Mouse (Mus musculus) adrenal gland, adult (tissue): ENCODE measurements around the gene Rhoa.
"Not testable (repeated sequence)": the region's sequence is repeated elsewhere in the genome, so short reads cannot be mapped to it uniquely, and the experiment has no call there.

ENCODE experiments used
- DNase-seq, 2 experiments: peaks; one replicate each; pipeline ENCODE4 v3.0.0; 2022 to 2023; ENCODE audit warnings: low spot score in 1 of 2; ENCODE audit not compliant: inconsistent age in 2 of 2

Rhoa gene

DNA sequence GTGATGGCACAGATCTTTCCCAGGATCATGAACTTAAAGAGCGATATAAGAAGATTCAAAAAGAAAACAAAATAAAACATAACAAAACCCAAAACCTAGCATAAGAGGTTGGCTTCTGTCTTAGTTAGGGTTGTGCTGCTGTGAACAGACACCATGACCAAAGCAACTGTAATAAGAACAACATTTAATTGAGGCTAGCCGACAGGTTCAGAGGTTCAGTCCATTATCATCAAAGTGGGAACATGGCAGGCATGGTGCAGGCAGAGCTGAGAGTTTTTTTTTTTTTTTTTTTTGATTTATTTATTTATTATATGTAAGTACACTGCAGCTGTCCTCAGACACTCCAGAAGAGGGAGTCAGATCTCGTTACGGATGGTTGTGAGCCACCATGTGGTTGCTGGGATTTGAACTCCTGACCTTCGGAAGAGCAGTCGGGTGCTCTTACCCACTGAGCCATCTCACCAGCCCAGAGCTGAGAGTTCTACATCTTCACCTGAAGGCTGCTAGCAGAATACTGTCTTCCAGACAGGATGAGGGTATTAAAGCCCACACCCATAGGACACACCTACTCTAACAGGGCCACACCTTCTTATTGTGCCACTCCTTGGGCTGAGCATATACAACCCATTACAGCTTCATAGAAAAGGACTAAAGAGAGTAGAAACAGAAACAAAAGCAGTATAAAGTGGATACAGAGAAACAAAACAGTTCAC is 18.2 kb upstream of the Rhoa start:
- not testable (repeated sequence) for DNase-seq

DNA sequence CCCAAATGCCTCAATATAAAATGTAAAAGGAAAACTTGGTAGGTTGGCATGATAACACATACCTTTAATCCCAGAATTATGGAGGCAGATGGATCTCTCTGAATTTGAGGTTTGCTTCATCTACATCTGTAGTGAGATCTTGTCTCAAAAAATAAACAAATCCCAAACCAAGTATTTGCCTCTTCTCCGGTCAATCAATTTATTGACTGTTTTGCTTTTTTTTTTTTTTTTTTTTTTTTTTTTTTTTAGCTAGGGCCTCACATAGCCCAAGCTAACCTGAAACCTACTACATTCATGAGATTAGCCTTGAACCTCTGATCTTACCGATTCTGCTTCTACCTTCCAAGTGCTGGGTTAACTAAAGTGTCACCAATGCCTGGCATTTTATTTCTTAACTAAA is 16.6 kb upstream of the Rhoa start:
- DNase-seq: no peak

DNA sequence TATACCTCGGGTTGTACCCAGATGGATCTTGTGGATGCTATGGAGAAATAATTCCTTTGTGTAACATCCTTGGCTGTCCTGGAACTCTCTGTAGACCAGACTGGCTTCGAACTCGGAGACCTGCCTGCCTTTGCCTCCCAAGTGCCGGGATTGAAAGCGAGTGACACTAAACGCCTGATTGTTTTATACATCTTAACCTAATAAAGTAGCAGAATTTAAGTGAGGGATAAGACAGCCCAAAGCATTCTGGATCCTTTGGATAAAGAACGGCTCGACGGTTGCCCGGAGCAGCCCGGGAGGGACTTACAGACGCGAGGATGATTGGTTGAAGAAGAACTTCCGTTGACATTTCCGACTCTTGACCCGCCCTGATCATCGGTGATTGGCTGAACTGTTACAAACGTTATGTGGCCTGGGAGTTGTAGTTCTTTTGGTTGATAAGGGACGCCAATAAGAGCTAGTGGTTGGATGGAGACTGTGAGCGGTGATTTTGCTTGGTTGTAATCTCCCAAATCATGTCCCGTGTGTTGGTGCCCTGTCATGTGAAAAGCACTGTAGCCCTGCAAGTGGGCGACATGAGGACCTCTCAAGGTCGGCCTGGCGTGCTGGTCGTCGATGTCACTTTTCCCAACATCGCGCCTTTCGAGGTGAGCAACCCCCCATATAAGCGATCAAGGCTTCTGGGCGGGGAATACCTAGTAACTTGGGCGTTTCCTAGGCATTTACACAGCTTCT is 15.7 kb upstream of the Rhoa start, which contains the start of gene Nicn1:
Gene Nicn1, plus strand, starts transcription at position 414 of the 735 bp plus-strand sequence.
- DNase-seq: peak; percentile 92 to 97

DNA sequence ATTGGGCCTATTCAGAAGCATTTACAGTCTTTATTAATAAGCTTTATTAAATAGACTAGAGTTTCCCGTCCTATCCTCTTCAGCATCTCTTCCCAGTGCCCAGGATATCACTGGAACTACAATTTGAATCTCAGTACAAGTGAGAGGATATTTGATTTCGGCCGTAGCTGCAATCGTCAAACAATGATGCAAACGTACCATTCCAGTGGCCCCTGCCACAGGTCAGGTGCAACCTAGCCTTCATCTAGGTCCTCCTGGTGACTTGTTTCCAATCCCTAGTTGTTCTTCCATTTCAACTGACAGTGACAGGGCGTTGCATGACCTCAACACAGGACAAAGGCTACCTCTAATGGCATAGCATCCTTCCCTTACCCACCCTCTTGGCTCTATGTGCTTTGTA is 15.2 kb upstream of the Rhoa start:
- no peak for DNase-seq

DNA sequence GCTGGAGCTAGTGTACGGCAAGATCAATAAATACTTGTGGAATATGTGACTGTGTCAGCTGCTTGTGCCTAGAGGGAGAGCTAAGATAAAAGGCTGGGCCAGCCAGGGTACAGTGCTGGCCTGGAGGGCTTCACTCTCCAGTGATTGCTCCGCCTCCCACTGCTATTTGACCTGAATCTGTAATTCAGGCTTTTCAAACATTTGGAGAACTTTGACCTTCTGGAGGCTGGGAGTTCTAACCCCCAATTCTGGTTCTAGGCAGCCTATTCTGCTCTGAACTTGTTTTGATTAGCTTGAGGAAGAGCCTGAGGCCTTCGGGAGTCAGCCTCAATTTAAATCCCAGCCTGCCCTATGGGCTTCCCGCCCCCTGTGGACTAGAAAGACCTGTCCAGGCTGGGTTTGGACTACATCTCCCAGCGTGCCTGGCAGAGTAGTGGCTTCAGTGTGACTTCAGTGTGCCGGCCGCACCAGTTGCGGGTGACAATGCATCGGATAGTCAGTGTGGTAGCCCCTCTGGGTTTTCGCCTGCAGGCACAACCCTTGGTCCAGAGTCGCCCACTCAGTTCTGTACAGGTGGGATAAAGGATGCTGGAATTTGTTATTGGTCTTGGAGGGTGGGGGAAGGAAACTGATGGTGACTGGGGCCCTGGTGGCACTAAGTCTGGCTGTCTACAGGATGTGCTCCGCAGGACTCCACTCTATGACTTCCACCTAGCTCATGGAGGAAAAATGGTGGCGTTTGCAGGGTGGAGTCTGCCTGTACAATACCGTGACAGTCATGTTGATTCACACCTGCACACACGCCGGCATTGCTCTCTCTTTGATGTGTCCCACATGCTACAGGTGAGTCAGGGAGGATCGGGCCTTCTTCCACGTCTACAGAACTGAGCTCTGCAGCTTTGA is 9.2 kb upstream of the Rhoa start, which contains the start of gene Amt:
Gene Amt, plus strand, starts transcription at position 401 of the 903 bp plus-strand sequence.
- DNase-seq: no peak

DNA sequence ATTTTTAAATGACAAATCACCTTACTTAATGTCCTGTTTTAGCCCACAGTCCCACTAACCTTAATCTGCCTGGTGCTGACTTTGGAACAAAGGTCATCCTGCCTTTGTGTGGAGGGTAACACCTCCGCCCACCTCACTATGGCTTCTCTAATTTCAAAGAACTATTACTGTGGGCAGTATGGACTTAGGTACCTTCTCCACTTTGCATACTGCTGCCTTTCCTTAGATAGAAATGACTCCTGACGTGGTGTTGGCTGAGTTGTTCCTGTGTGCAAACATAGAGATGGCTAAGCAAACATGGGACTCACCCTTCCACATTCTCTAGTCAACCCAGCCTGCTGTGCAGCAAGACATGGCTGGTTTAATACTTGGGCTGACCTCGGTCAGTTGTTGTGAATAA is 4.1 kb upstream of the Rhoa start:
- DNase-seq: no peak

DNA sequence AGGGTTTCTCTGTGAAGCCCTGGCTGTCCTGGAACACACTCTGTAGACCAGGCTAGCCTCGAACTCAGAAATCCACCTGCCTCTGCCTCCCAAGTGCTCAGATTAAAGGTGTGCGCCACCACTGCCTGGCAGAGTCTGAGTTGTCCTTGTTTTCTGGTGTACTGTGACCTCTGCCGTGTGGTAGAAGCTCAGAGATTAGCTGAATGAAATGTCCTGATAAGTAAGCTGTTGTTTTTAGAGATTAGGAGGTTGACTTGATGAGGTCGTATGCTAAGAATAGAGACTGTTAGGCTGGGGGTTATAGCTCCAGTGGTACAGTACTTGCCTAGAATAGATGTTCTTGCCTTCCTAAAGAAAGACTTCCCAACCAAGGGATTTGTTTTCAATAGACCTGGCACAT is 1.2 kb upstream of the Rhoa start:
- DNase-seq: no peak

DNA sequence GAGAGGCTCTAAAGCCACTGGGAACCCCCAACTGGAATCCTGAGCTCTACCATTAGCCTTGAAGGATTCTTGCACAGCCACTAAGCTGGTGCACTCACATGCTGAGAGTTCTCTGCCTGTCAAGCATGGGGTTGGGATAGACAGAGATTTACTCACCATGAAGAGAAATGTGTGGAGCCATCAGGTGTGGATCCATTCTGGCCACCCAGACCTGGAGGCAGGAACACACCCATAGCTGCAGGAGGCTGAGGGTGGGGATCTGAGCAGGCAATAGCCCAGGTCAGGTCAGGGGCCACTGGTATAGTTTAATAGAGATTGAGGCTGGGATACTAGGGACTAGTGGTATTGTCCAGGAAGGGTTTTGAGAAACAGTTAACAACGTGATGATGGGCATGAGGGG is 759 bp upstream of the Rhoa start:
- peak in 1 of 2 experiments; percentile 33 for DNase-seq

DNA sequence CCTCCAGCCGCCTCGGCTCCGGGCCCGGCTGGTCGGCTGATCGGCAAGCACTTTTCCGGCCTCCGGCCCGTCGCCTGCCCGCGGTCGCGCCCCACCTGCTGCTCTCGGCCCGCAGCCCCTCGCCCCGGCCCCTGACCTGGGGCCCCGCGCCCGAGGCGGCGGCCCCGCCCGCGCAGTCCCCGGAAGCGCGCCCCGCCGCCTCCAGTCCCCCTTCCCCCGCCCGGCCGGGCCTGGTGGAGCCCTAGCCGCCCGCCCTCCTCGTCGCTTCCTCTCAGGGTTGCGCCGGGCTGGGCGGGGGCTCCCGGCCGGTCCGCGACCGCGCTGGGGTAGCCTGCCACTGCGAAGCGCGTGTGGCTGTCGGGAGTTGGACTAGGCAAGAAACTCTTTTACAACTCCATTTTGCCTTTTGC is 647 bp downstream of the Rhoa start:
- DNase-seq: peak; percentile 87 to 94

DNA sequence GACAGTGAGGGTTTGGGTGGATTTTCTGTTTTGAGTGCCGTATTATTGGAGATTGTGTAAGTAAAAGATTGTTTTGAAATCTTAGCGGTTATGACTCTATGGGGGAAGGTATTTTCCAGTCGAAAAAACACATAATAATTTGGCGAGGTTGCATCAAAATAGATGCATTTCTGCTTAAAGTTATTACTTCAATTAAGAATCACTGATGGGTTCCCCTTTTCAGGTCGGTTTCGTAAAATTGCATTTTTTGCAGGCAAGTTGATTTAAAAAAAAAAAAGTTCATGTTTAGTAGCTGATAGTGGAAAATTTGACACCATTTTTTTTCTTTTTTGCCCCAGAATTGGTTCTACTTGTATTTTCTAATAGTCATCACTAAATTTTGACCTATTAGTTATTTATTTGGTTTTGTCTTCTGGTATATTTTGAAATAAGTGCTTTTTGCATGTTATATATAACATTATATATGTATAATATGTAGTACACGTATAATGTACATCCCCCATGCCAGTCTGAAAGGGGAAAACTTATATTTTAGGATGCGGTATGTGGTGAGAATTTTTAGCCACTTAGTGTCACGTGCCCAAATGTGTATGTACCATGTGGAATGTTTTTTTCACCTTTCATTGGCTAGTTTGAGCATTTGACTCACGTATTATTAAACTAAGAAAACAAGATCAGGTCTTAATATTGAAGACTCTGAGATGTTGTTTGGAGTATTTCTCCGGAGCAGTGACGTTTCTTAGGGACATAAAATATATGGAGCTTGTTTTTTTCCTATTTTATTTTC is 1.3 kb downstream of the Rhoa start:
- no peak for DNase-seq

DNA sequence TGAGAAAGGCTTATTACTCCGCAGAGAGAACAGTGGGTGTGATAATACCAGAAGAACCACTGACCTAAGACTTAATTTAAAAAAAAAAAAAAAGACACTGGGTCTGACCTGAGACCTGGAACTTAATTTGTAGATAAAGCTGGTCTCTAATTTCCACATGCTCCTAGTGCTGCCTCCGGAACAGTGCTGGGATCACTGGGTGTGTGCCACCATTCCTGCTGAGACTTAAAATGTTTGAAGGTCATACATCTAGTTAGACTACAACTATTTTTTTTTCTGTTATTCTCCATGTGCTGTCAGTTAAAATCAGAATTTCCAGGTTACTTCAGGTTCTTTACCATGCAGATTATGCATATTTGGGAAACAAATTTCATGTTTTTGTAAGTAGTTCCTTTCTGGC is 2.2 kb downstream of the Rhoa start:
- DNase-seq: no peak

DNA sequence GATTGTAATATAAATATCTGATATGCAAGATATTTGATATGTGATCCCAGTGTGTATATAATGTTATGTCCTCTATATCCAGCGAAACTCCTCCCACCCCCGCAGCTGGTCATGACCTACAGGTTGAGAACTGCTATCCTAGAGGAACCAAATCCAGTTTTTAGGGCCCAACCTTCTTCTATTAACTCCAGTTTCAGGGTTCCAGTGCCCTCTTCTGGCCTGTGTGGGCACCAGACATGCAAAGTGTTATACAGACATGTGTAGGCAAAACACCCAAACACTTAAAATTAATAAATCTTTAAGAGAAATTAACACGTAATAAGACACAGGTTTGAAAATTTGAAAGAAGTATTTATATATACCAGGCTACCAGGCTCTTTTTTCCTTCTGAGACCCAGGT is 11.6 kb downstream of the Rhoa start:
- no peak for DNase-seq

DNA sequence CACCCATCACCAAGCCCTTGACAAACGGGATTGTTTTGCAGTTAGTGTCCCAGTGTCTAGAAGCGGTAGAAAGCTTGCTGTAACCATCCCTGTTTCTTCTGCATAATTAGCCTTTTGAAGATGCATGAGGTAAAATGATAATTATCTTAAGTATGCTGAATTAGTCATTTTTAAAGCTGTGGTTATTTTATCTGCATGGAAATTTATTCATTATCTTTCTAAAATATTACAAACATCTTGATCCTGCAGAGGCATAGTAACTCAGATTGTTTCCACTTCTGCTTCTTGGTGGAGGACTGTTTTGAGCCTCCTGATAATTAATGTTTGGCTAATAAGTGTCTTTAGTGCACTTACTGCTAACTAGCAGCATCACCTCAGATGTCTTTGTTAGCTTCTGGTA is 12.5 kb downstream of the Rhoa start:
- DNase-seq: no peak

DNA sequence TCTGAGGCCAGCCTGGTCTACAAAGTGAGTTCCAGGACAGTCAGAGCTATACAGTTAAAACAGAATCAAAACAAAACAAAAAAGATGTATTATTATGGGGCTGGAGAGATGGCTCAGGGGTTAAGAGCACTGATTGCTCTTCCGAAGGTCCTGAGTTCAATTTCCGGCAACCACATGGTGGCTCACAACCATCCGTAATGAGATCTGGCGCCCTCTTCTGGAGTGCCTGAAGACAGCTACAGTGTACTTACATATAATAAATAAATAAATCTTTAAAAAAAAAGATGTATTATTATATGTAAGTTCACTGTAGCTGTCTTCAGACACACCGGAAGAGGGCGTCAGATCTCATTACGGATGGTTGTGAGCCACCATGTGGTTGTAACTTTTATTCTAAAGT is 16.1 kb downstream of the Rhoa start:
- DNase-seq: not testable (repeated sequence)

DNA sequence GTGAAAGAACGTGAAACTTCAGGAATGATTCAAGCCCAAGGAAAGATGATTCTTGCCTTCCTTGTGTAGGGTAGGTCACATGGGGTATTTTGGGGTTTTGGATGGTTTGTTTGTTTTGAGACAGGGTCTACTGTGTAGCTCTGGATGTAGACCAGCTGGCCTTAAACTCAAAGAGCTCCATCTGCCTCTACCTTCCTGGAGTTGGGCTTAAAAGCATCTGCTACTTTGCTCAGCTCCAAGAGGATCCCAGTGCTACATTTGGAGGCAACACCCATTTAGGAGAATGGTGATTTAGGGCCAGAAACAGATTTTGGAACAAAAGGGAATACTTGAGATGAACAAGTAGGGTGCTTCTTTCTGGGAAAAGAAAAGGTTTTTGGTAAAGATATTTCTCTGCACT is 18.9 kb downstream of the Rhoa start:
- no peak for DNase-seq

DNA sequence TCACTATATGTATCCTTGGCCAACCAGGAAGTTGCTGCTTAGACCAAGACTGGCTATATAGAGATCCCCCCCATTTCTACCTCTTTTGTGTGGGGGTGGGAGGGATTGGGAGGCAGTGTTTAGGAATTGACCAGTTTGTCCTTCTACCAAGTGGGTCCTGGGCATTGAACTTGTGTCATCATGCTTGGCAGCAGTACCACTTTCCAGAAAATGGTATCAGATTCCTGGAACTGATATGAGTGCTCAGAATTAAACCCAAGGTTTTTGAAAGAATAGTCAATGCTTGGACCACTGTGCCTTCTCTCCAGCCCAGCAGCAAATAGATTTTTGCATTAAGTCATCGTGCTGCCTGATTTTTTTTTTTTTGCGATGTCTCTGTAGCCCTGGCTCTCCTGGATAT is 19.9 kb downstream of the Rhoa start:
- peak in 1 of 2 experiments; percentile 65 for DNase-seq

DNA sequence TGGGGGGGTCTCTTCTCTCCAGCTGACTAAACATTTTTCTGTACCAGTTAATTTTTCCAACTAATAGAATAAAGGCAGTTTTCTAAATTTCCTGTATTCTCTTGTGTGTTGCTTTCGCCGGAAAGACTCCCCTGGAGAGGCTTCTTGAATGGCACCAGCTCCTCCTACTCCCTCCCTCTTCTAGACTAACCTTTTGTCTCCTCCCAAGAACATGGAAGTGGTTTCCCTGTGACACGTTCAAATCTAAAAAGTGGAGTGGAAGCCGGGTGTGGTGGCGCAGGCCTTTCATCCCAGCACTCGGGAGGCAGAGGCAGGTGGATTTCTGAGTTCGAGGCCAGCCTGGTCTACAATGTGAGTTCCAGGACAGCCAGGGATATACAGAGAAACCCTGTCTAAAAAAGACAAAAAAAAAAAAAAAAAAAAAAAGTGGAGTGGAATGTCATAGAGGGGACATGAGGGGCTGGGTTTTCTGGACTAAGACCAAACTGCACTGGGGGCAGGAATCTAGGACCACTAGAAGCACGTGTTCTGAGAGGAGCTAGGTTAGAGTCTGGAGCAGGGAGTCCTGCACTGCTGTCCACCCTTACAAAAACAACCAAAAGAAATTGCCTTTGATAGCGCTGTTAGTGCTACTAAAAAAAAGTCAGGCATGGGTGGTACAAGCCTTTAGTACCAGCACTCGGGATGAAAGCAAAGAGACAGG is 32.1 kb downstream of the Rhoa start:
- DNase-seq: no peak

DNA sequence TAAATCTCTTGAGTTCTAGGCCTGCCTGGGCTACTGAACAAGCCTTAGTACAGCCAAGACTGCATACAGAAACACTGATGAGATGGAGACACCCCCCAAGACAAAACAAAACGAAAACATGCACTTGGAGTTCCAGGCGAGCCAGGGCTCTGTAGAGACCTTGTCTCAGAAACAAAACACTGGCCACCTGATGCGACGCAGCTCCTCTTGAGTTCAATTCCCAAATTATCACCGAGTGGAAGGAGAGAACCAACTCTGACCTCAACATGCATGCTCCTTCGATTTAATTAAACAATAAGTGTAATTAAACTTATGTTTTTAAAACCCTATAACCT is 32.6 kb downstream of the Rhoa start:
- DNase-seq: peak in 1 of 2 experiments; percentile 26

DNA sequence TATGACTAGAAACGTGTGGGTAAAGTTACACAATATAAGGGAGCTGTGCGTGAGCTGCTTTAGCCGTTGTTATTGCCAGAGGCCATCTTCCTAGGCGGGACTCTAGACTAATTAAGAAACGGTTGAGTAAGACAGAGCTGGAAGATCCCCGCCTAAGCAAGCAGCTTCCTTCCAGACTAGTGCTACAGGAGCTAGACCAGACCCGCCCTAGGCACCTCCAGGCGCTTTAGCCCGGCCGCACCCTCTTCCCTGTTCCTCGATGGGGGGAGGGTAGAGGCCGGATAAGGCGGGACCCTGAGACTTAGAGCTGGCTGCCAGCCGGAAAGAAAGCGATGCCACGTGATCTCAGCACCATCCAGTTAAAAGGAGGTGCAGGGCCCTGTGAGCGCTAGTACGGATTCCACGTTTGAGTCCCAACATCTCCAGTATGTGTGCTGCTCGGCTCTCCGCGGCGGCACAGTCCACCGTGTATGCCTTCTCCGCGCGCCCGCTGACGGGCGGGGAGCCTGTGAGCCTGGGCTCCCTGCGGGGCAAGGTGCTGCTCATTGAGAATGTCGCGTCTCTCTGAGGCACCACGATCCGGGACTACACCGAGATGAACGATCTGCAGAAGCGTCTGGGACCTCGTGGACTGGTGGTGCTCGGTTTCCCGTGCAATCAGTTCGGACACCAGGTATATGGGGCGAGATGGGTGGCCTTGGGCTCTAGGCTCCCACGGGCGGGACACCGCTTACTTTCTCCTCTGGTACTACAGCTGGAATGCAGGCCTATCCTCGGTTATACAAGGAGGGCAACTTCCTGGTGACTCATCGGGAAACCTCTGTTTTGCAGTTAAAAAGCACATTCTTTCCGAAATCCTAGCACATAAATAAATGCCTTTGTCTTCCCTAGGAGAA is 33.2 kb downstream of the Rhoa start, which contains the start of gene Gpx1:
Gene Gpx1, plus strand, starts transcription at position 18 of the 896 bp plus-strand sequence.
- DNase-seq: peak; percentile 94 to 97
